Mouse (Mus musculus) liver, embryonic 15.5 days (tissue): ENCODE data around the gene Rsph10b. TPM values are rescaled to one million over a fixed set of nuclear protein-coding genes. Genes with fewer than 3 reads are reported as not detected.
"Not testable (repeated sequence)": the region's sequence is repeated elsewhere in the genome, so short reads cannot be mapped to it uniquely, and the experiment has no call there.

Experiments used
- ATAC-seq: fragments of 200-750 bp; cut with Nextera tagmentation; 2 replicates; pipeline ENCODE4 v1.8.0; 2017; ENCODE audit warnings: moderate number of reproducible peaks, mild to moderate bottlenecking, moderate library complexity; ENCODE audit not compliant: insufficient read depth
- H3K27ac ChIP-seq: fragments of 300-500 bp; sonication (generic); replicated peaks from 2 replicates; pipeline ENCODE4 v1.5.1; 2015; ENCODE audit warnings: mild to moderate bottlenecking, inconsistent platforms
- H3K27me3 ChIP-seq: fragments of 300-500 bp; sonication (generic); 2 replicates; pipeline ENCODE4 v1.6.1; 2015; ENCODE audit warnings: mild to moderate bottlenecking, inconsistent platforms
- H3K36me3 ChIP-seq: fragments of 300-500 bp; sonication (generic); replicated peaks from 2 replicates; pipeline ENCODE4 v1.6.1; 2015; ENCODE audit warnings: moderate library complexity, mild to moderate bottlenecking, inconsistent platforms
- H3K4me1 ChIP-seq: fragments of 300-500 bp; sonication (generic); replicated peaks from 2 replicates; pipeline ENCODE4 v1.6.1; 2015; ENCODE audit warnings: inconsistent platforms
- H3K4me2 ChIP-seq: fragments of 300-500 bp; sonication (generic); 2 replicates; pipeline ENCODE4 v1.6.1; 2015; ENCODE audit warnings: moderate library complexity, mild to moderate bottlenecking, inconsistent platforms
- H3K4me3 ChIP-seq: fragments of 300-500 bp; sonication (generic); replicated peaks from 2 replicates; pipeline ENCODE4 v1.5.1; 2015; ENCODE audit warnings: mild to moderate bottlenecking, inconsistent platforms
- H3K9ac ChIP-seq: fragments of 300-500 bp; sonication (generic); 2 replicates; pipeline ENCODE4 v1.6.1; 2015; ENCODE audit warnings: moderate library complexity, mild to moderate bottlenecking, inconsistent platforms
- H3K9me3 ChIP-seq: fragments of 300-500 bp; sonication (generic); replicated peaks from 2 replicates; pipeline ENCODE4 v1.6.1; 2016; ENCODE audit warnings: inconsistent platforms
- WGBS: fragments of 180-500 bp; shearing (Covaris S2); methylation state at CpG from one replicate; pipeline ENCODE4 v1.1.7; 2015; ENCODE audit warnings: mixed read lengths; ENCODE audit not compliant: insufficient replicate concordance; 5-methylcytosine and 5-hydroxymethylcytosine counted together
- polyA plus RNA-seq: library from polyadenylated mRNA; unstranded; fragments of >200 nt; fragmentation: Nextera tagmentation; extraction: Ambion mirVana; gene quantifications from 2 replicates; pipeline ENCODE4 v1.2.1, GENCODE M21; 2015

Gene Rsph10b
- polyA plus RNA-seq, 1 experiment from 2014 or later = 0.70 TPM

- Histone ChIP-seq H3K4me2 (no peak overlapping the region), H3K4me3 (no peak overlapping the region), H3K9ac (no peak overlapping the region), H3K9me3 (no peaks in the 10 kb centered on the region), H3K27ac (no peak overlapping the region), H3K27me3 (no peaks in the 10 kb centered on the region), H3K36me3 (peaks cover 100% of the 10 kb centered on the region), H3K4me1 (no peaks in the 10 kb centered on the region)
- ATAC-seq = no peak
- 84% methylated on average over 10 of the region's 10 CpGs for WGBS
Observed at GRCm38 (mm10) chr5:143992661-143993060, 59.8 kb downstream of the Rsph10b start.

DNA sequence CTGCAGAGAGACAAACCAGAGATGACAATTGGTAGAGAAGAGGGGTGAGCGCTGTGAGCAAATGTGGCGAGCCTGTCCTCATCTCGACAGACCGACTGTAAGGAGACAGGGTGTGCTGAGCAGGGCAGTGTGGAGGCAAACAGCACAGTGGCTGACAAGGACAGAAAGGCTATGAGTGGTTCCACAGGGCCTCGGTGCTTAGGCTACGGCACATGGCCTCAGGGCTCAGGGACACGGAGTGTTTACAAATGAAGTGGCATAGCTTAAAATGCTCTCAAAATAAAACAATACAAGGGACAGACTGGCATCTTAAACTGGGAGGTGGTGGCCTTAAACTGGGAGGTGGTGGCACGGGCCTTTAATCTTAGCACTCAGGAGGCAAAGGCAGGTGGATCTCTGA, 60.4 kb downstream of the Rsph10b start:
- no peaks in the 10 kb centered on the region for H3K4me1 ChIP-seq
- no peak overlapping the region for H3K4me2 ChIP-seq
- no peak overlapping the region for H3K9ac ChIP-seq
- no peaks in the 10 kb centered on the region for H3K27me3 ChIP-seq
- peaks cover 100% of the 10 kb centered on the region for H3K36me3 ChIP-seq
- WGBS = 81% methylated on average over 8 of the region's 8 CpGs
- no peak for ATAC-seq
- H3K4me3 ChIP-seq = no peak overlapping the region
- no peak overlapping the region for H3K27ac ChIP-seq
- H3K9me3 ChIP-seq = no peaks in the 10 kb centered on the region

- H3K4me2 ChIP-seq = no peak overlapping the region
- ATAC-seq = no peak
- H3K4me3 ChIP-seq = no peak overlapping the region
- no peaks in the 10 kb centered on the region for H3K4me1 ChIP-seq
- no peak overlapping the region for H3K9ac ChIP-seq
- no peaks in the 10 kb centered on the region for H3K27me3 ChIP-seq
- no peak overlapping the region for H3K27ac ChIP-seq
- no peaks in the 10 kb centered on the region for H3K9me3 ChIP-seq
- 76% methylated on average over 5 of the region's 5 CpGs for WGBS
- H3K36me3 ChIP-seq = peaks cover 100% of the 10 kb centered on the region
Observed at GRCm38 (mm10) chr5:143993849-143994248, 61.0 kb downstream of the Rsph10b start.

DNA sequence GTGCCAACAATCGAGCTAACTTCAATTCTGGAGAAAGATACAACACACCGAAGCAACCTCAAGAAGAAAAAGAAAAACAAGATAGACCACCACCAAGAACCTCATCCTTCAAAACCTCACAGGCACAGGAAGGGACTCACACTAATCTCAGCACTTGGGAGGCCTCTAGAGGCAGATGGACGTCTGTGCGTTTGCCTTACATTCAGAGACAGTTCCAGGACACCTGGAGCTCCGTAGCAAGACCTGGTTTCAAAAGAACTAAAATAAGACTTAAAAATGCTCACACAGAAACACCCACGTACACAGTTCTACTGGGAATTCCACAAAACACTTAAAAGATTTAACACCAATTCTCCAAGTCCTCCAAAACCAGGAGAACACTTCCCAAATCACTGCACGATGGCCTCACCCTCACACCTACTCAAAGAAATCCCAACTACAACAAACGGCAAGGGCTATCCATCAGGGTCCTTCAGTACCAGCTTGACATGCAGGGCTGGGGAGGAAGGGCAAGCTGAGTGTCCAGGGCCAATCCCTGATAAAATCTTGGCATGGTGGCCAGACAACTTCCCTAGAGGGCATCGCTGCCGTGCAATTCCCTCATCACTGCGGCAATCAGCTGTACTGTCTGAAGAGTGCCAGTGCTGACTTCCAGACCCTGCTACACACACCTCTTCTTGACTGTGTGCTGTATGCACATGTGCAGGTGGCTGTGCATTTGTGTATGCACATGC, 62.0 kb downstream of the Rsph10b start:
- H3K4me3 ChIP-seq = no peak overlapping the region
- no peak overlapping the region for H3K27ac ChIP-seq
- no peak for ATAC-seq
- no peaks in the 10 kb centered on the region for H3K4me1 ChIP-seq
- no peaks in the 10 kb centered on the region for H3K9me3 ChIP-seq
- no peak overlapping the region for H3K4me2 ChIP-seq
- no peaks in the 10 kb centered on the region for H3K27me3 ChIP-seq
- H3K36me3 ChIP-seq = peaks cover 100% of the 10 kb centered on the region
- H3K9ac ChIP-seq = no peak overlapping the region
- WGBS = 73% methylated on average over 11 of the region's 11 CpGs

DNA sequence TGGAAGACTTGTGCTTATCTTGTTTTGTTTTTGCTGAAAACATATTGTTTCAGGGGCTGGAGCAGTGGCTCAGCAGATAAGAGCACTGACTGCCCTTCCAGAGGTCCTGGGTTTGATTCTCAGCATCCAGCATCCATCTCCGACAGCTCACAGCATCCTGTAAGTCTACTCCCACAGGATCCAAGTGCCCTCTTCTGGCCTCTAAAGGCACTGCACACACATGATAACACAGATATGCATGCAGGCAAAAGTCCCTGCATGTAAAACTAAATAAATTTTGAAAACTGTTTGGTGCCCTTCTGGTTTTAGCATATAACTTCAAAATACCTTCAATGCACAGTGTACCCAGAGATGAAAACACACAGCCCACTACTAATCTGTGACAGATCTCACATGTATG, 66.6 kb downstream of the Rsph10b start:
- no peaks in the 10 kb centered on the region for H3K9me3 ChIP-seq
- H3K36me3 ChIP-seq = peaks cover 97% of the 10 kb centered on the region
- H3K27ac ChIP-seq = no peak overlapping the region
- 73% methylated on average over 1 of the region's 1 CpGs for WGBS
- no peak for ATAC-seq
- H3K4me1 ChIP-seq = no peaks in the 10 kb centered on the region
- H3K27me3 ChIP-seq = no peaks in the 10 kb centered on the region
- no peak overlapping the region for H3K9ac ChIP-seq
- H3K4me2 ChIP-seq = no peak overlapping the region
- H3K4me3 ChIP-seq = no peak overlapping the region

GRCm38 (mm10) chr5:144002461-144003192, 69.8 kb downstream of the Rsph10b start:
- Histone ChIP-seq H3K4me3 (no peak overlapping the region), H3K9me3 (no peaks in the 10 kb centered on the region), H3K4me2 (no peak overlapping the region), H3K27me3 (no peaks in the 10 kb centered on the region), H3K4me1 (no peaks in the 10 kb centered on the region), H3K36me3 (peaks cover 86% of the 10 kb centered on the region), H3K9ac (no peak overlapping the region), H3K27ac (no peak overlapping the region)
- 79% methylated on average over 15 of the region's 15 CpGs for WGBS
- ATAC-seq = no peak

DNA sequence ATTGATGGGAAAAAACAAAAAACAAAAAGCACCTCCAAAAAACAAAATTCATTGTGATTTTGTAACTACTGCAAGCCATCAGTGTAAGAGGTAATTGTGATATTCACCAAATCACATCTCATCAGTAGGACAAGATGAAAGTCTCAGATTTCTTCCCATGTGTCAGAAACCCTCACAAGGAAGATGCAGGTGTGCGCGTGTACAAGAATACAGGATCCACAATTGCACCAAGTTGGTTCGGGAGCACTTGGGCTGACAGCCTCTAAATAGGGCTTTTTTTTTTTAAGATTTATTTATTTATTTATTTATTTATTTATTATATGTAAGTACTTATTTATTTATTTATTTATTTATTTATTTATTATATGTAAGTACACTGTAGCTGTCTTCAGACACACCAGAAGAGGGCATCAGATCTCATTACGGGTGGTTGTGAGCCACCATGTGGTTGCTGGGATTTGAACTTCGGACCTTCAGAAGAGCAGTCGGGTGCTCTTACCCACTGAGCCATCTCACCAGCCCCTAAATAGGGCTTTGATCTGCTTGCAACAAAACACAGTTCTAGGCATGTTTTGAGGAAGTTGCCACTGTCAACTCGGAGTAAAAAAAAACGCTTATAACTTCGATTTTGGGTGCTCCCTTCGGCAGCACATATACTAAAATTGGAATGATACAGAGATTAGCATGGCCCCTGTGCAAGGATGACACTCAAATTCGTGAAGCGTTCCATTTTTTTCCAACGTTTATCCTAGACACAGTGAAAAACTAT, 80.7 kb downstream of the Rsph10b start:
- Histone ChIP-seq H3K4me1 (peaks cover 25% of the 10 kb centered on the region), H3K4me2 (peak overlapping the region; percentile 65), H3K27ac (peak overlapping the region; percentile 87; the same call in 1 of the 2 replicates), H3K36me3 (peaks cover 39% of the 10 kb centered on the region), H3K4me3 (peak overlapping the region; percentile 83), H3K9ac (peak overlapping the region; percentile 89; the same call in 1 of the 2 replicates)
- not testable (repeated sequence) for ATAC-seq, H3K9me3 ChIP-seq, H3K27me3 ChIP-seq
- 31% methylated on average over 12 of the region's 13 CpGs for WGBS

- Histone ChIP-seq H3K36me3 (peaks cover 28% of the 10 kb centered on the region), H3K27ac (peak within 1 kb of the TSS; percentile 87), H3K4me1 (peaks cover 25% of the 10 kb centered on the region), H3K4me3 (peak within 1 kb of the TSS; percentile 83), H3K9me3 (no peaks in the 10 kb centered on the region), H3K27me3 (no peaks in the 10 kb centered on the region), H3K4me2 (peak within 1 kb of the TSS; percentile 65), H3K9ac (peak within 1 kb of the TSS; percentile 89)
- 2% methylated on average over 47 of the region's 47 CpGs for WGBS
- peak; percentile 99 for ATAC-seq
Observed at GRCm38 (mm10) chr5:144014551-144015311, 81.9 kb downstream of the Rsph10b start, which contains the start of gene Ccz1. Gene Ccz1 (minus strand): TSS chr5:144014877.

GRCm38 (mm10) chr5:144015312-144015650, 82.4 kb downstream of the Rsph10b start:
- no peak for ATAC-seq
- Histone ChIP-seq H3K4me3 (peak overlapping the region; percentile 83), H3K4me2 (peak overlapping the region; percentile 65), H3K4me1 (peaks cover 25% of the 10 kb centered on the region), H3K9ac (no peak overlapping the region), H3K27ac (peak overlapping the region; percentile 87), H3K36me3 (peaks cover 24% of the 10 kb centered on the region), H3K9me3 (no peaks in the 10 kb centered on the region), H3K27me3 (no peaks in the 10 kb centered on the region)
- WGBS = 54% methylated on average over 3 of the region's 3 CpGs

DNA sequence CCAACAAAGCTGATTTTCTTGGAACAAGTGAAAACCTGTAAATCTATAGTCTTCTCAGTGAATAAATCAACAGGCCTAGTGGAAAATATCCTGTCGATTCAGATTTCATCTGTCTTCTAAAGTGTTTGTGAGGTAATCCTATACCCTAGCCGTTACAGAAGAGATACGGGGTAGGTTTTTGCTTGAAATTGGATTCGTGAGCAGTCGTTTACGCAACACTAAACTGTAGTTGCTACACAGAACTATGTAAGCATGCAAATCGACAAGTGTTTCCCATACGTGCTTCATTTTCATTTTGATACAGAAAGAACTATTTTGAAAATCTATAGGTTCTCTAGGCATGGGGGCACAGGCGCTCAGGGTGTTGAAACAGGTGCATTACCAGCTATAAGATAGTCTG, 83.0 kb downstream of the Rsph10b start:
- Histone ChIP-seq H3K9ac (no peak overlapping the region), H3K27ac (no peak overlapping the region), H3K4me2 (no peak overlapping the region), H3K27me3 (no peaks in the 10 kb centered on the region), H3K9me3 (no peaks in the 10 kb centered on the region), H3K4me1 (peaks cover 25% of the 10 kb centered on the region), H3K4me3 (no peak overlapping the region), H3K36me3 (peaks cover 18% of the 10 kb centered on the region)
- WGBS = 76% methylated on average over 9 of the region's 9 CpGs
- no peak for ATAC-seq
